In genomic region chr11:77989071-77989690, GRCm38 (mm10) we compare ENCODE assay signal across 19 mouse cellular contexts. TPM values are rescaled to one million over a fixed set of nuclear protein-coding genes. Genes with fewer than 3 reads are reported as not detected.
DNase-seq lines count a peak whose midpoint lies in the region; TF ChIP-seq lines count a peak whose summit lies in the region.
"Had no signal": no experiment of that assay in that cellular context is flagged by ENCODE, and none has a peak within 500 bp of the region (broad histone marks: within the 10 kb centered on the region; RNA-seq: fewer than 3 reads in every experiment).

No protein-coding gene starts in this region.

- TF ChIP-seq EP300 in CH12.LX (IDR thresholded peaks at IDR 0.05; ENCODE audit: low read length) = no peak

- H3K27me3 ChIP-seq in cerebellum, adult 2 months (ENCODE audit: control insufficient read depth, insufficient read depth, low read length) = no peaks in the 10 kb centered on the region
- no peaks in the 10 kb centered on the region for H3K27me3 ChIP-seq in CH12.LX (replicated peaks)
- H3K27me3 ChIP-seq: forebrain, embryonic 15.5 days had no signal

- no peak overlapping the region for H3K4me2 ChIP-seq in CH12.LX (ENCODE audit: insufficient read depth, low read depth, poor library complexity, severe bottlenecking)
- H3K4me2 ChIP-seq: forebrain, embryonic 15.5 days had no signal

- in situ Hi-C loops in CH12.LX (cut with MboI; ENCODE audit: low pct_ligation_motif_present, low pct_unique_long_range_greater_than_20kb, low sequenced_read_pairs) = no loop called here

- H3K9me3 ChIP-seq in CH12.LX (replicated peaks; ENCODE audit: low read length) = peaks cover 2% of the 10 kb centered on the region
- H3K9me3 ChIP-seq: forebrain, embryonic 15.5 days; limb, embryonic 10.5 days; midbrain, embryonic 10.5 days had no signal

- no peak overlapping the region for H3K27ac ChIP-seq in cerebellum, adult 2 months (ENCODE audit: insufficient read depth, low read length)
- H3K27ac ChIP-seq in CH12.LX (ENCODE audit: insufficient read depth, low read depth) = no peak overlapping the region
- H3K27ac ChIP-seq: forebrain, embryonic 15.5 days; hindbrain, postnatal 0 days; limb, embryonic 10.5 days; liver, embryonic 14.5 days; midbrain, embryonic 10.5 days had no signal

- peak; percentile 55 to 84 for DNase-seq in cerebellum, adult 2 months
- DNase-seq in cerebellum, postnatal 4 days (ENCODE audit: low spot score in 2 of 2) = no peak
- peak; percentile 37 for DNase-seq in heart, postnatal 4 days
- no peak for DNase-seq in heart, postnatal 36 days
- DNase-seq in CH12.LX (ENCODE audit: extremely low read depth) = no peak
- DNase-seq in cerebellum, adult 9-11 months = peak; percentile 68
- DNase-seq in spleen, postnatal 4 days (ENCODE audit: low spot score in 2 of 2) = no peak
- DNase-seq in adrenal gland, postnatal 14 days = no peak
- DNase-seq: gastrocnemius, postnatal 10 days; kidney, adult 2 months; kidney, postnatal 25 days; lung, postnatal 36 days had no signal

- no peak for TF ChIP-seq POLR2A in cerebellum, adult 2 months (IDR thresholded peaks at IDR 0.05; ENCODE audit: borderline replicate concordance, insufficient read depth, low read length)
- no peak for TF ChIP-seq POLR2A in CH12.LX (IDR thresholded peaks at IDR 0.05; ENCODE audit: low read depth, low read length)

- intact Hi-C loops in heart, postnatal 36 days (cut with DNase I) = no loop called here

- H3K9ac ChIP-seq in CH12.LX (ENCODE audit: insufficient read depth, low read depth) = no peak overlapping the region
- H3K9ac ChIP-seq: forebrain, embryonic 15.5 days; liver, embryonic 14.5 days had no signal

- H3K36me3 ChIP-seq in CH12.LX (replicated peaks in 1 of 2; ENCODE audit: control insufficient read depth in 1 of 2, insufficient read depth in 1 of 2, low read length in 1 of 2) = peaks cover 48 to 84% of the 10 kb centered on the region in 2 experiments

- H3K4me3 ChIP-seq in cerebellum, adult 2 months (replicated peaks; ENCODE audit: insufficient read depth, low read depth, low read length) = no peak overlapping the region
- no peak overlapping the region for H3K4me3 ChIP-seq in CH12.LX (replicated peaks in 1 of 3; ENCODE audit: low read depth in 2 of 3, low read length in 2 of 3, poor library complexity in 1 of 3)
- H3K4me3 ChIP-seq: forebrain, embryonic 15.5 days; limb, embryonic 10.5 days; midbrain, embryonic 10.5 days had no signal

- no peak for TF ChIP-seq RAD21 in CH12.LX (IDR thresholded peaks at IDR 0.05; ENCODE audit: low read depth, low read length)

- TF ChIP-seq CTCF in cerebellum, adult 2 months (IDR thresholded peaks at IDR 0.05; ENCODE audit: borderline replicate concordance, insufficient read depth, low read depth, low read length) = no peak
- TF ChIP-seq CTCF in CH12.LX (conservative IDR thresholded peaks at IDR 0.05 in 1 of 2, IDR thresholded peaks at IDR 0.05 in 1 of 2; ENCODE audit: low read depth in 2 of 2, low read length in 2 of 2) = no peak

- dilution Hi-C loops in CH12.LX (cut with MboI; ENCODE audit: extremely low pct_ligation_motif_present, extremely low pct_unique_long_range_greater_than_20kb, low sequenced_read_pairs) = no loop called here

- H3K4me1 ChIP-seq in cerebellum, adult 2 months (ENCODE audit: control insufficient read depth, insufficient read depth, low read length) = peaks cover 10% of the 10 kb centered on the region; the same call in 1 of the 2 replicates
- peaks cover 4 to 30% of the 10 kb centered on the region in 2 experiments; a peak in 3 of 4 replicates for H3K4me1 ChIP-seq in CH12.LX (ENCODE audit: control insufficient read depth in 1 of 2, insufficient read depth in 2 of 2)

- WGBS in cerebellum, adult 2 months = 30% methylated on average over 13 of the region's 13 CpGs

- H3K79me2 ChIP-seq in CH12.LX (replicated peaks; ENCODE audit: control insufficient read depth, extremely low read depth, insufficient read depth, poor library complexity, severe bottlenecking) = peaks cover 94% of the 10 kb centered on the region

TF ChIP-seq in CH12.LX, 34 proteins besides CTCF, POLR2A, EP300 and RAD21:
- TF ChIP-seq POLR2AphosphoS2 (IDR thresholded peaks at IDR 0.05; ENCODE audit: low read depth, low read length) (peak; percentile 66; the same call in 1 of the 2 replicates), ETS1 (conservative IDR thresholded peaks at IDR 0.05; ENCODE audit: low read depth, low read length) (no peak), MEF2A (IDR thresholded peaks at IDR 0.05; ENCODE audit: borderline replicate concordance, low read depth, low read length) (no peak), ZC3H11A (IDR thresholded peaks at IDR 0.05; ENCODE audit: low read depth, low read length) (no peak), UBTF (IDR thresholded peaks at IDR 0.05; ENCODE audit: low read depth, low read length) (no peak), MXI1 (IDR thresholded peaks at IDR 0.05; ENCODE audit: low read depth, low read length) (no peak), USF1 (IDR thresholded peaks at IDR 0.05; ENCODE audit: low read depth, low read length) (no peak), TBP (conservative IDR thresholded peaks at IDR 0.05; ENCODE audit: low read depth, low read length) (no peak)

RNA-seq across cellular contexts. Expression of gene Phf12, which starts 6.6 kb away (rescaled TPM):
- 50.1 and 51.9 TPM in 2 replicates for polyA plus RNA-seq in cerebellum, adult 2 months (2012; rRNA removed)
- 10 to 100 TPM; 42.3 to 43.2 TPM for total RNA-seq in heart, postnatal 4 days (2021)
- total RNA-seq in heart, postnatal 36 days (2021) = 10 to 100 TPM; 23.2 to 31.5 TPM
- 28.4 and 30.5 TPM in 2 replicates for total RNA-seq in CH12.LX (2012; rRNA removed)
- 10.7 and 12.2 TPM in 2 replicates for total RNA-seq in CH12.LX (2014; rRNA removed)
- polyA plus RNA-seq in CH12.LX (2012; ENCODE audit: insufficient read length, low read depth) = 59.7 and 61.8 TPM in 2 replicates
- 52.2 and 60.9 TPM in 2 replicates for total RNA-seq in adrenal gland, postnatal 14 days (2021)

RNA-seq across cellular contexts. Expression of gene Dhrs13, which starts 42.9 kb away (rescaled TPM):
- polyA plus RNA-seq in cerebellum, adult 2 months (2012; rRNA removed) = 18.8 and 19.5 TPM in 2 replicates
- total RNA-seq in heart, postnatal 4 days (2021) = 1 to 10 TPM; 7.8 to 9.3 TPM
- total RNA-seq in heart, postnatal 36 days (2021) = 1 to 10 TPM; 3.9 to 5.0 TPM
- total RNA-seq in CH12.LX (2012; rRNA removed) (37.7 and 39.0 TPM in 2 replicates), CH12.LX (2014; rRNA removed) (33.6 and 33.7 TPM in 2 replicates)
- 20.9 and 21.6 TPM in 2 replicates for polyA plus RNA-seq in CH12.LX (2012; ENCODE audit: insufficient read length, low read depth)
- 9.9 and 10.3 TPM in 2 replicates for total RNA-seq in adrenal gland, postnatal 14 days (2021)

RNA-seq across cellular contexts. Expression of gene Flot2, which starts 48.5 kb away (rescaled TPM):
- polyA plus RNA-seq in cerebellum, adult 2 months (2012; rRNA removed) = 134 and 135 TPM in 2 replicates
- total RNA-seq in heart, postnatal 4 days (2021) = 10 to 100 TPM; 89.1 to 98.5 TPM
- 10 to 100 TPM; 63.5 to 64.3 TPM for total RNA-seq in heart, postnatal 36 days (2021)
- total RNA-seq in CH12.LX (2012; rRNA removed) (10.1 and 14.7 TPM in 2 replicates), CH12.LX (2014; rRNA removed) (4.3 and 5.2 TPM in 2 replicates)
- 13.1 and 13.4 TPM in 2 replicates for polyA plus RNA-seq in CH12.LX (2012; ENCODE audit: insufficient read length, low read depth)
- 74.3 and 81.5 TPM in 2 replicates for total RNA-seq in adrenal gland, postnatal 14 days (2021)

RNA-seq across cellular contexts. Expression of gene Sez6, which starts 58.6 kb away (rescaled TPM):
- 71.0 and 76.9 TPM in 2 replicates for polyA plus RNA-seq in cerebellum, adult 2 months (2012; rRNA removed)
- under 1 TPM; 0.14 to 0.19 TPM for total RNA-seq in heart, postnatal 4 days (2021)
- total RNA-seq in heart, postnatal 36 days (2021) = under 1 TPM; 0.16 to 0.44 TPM
- total RNA-seq in CH12.LX (2012; rRNA removed) (0.04 TPM in 1 of 2 replicates, not detected in the other), CH12.LX (2014; rRNA removed) (not detected in 2 replicates)
- 0.45 TPM in 1 of 2 replicates, not detected in the other for polyA plus RNA-seq in CH12.LX (2012; ENCODE audit: insufficient read length, low read depth)
- 3.5 and 3.8 TPM in 2 replicates for total RNA-seq in adrenal gland, postnatal 14 days (2021)
- total RNA-seq: neutrophil, adult 5-6 weeks had no signal
- polyA plus RNA-seq: heart, postnatal 0 days had no signal

Comparison
In these comparisons a context has a peak if more than half of its experiments do, and no peak if none do; other contexts are left out.
1. DNase-seq: peak in cerebellum, adult 2 months (2 of 2), heart, postnatal 4 days (single experiment) and cerebellum, adult 9-11 months (single experiment); none in cerebellum, postnatal 4 days (0 of 2), heart, postnatal 36 days (0 of 2), CH12.LX (single experiment), spleen, postnatal 4 days (0 of 2) and adrenal gland, postnatal 14 days (single experiment).